Mouse (Mus musculus) CD4-positive, CD25-positive, alpha-beta regulatory T cell, adult 4 months (primary cell): Measurements from ENCODE around the gene Ptma. TPM values are rescaled to one million over a fixed set of nuclear protein-coding genes. Genes with fewer than 3 reads are reported as not detected.
"Not testable (repeated sequence)": the region's sequence is repeated elsewhere in the genome, so short reads cannot be mapped to it uniquely, and the experiment has no call there.

Source experiments
- ATAC-seq: one replicate; pipeline ENCODE4 v1.8.0; 2017
- polyA plus RNA-seq, 2 experiments: library from polyadenylated mRNA; unstranded; fragments of 100-300 nt; shearing (Covaris generic); gene quantifications; one replicate each; pipeline ENCODE4 v1.2.1; 2017

The Ptma gene
- polyA plus RNA-seq: 1,000 to 10,000 TPM; 2,790 to 2,877 TPM

DNA sequence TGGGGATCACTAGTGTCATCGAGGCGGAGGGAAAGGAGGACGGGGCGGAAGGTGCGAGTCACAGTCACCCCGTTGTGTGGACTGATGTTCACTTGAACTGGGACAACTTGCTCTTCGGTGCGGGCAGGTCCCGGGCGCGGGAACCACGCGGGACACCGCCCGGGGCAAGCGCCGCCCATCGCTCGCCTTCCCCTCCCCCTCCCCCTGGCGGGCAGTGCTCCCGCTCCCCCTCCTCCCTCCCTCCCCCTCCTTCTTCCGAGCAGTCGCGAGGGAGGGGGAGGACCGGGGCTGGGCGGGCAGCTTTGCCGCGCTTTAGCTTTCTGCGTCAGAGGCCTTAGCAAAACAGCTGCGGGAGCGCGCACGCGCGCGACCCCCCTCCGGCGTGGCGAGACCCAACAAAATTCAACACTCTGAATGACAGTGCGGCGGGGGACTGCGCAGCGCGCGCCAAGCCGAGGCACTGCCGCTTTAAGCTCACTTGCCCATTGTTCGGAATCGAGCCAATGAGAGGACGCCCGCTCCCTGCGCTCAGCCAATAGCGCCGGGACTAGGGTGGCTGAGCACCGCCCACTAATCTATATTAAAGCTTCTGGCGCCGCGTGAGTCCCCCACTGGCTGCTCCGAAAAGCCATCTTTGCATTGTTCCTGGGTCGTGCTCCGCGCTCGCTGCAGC, at the start of gene Ptma:
Gene Ptma (plus strand): TSS at position 611 of the 673 bp plus-strand sequence.
- ATAC-seq: peak; percentile 75

DNA sequence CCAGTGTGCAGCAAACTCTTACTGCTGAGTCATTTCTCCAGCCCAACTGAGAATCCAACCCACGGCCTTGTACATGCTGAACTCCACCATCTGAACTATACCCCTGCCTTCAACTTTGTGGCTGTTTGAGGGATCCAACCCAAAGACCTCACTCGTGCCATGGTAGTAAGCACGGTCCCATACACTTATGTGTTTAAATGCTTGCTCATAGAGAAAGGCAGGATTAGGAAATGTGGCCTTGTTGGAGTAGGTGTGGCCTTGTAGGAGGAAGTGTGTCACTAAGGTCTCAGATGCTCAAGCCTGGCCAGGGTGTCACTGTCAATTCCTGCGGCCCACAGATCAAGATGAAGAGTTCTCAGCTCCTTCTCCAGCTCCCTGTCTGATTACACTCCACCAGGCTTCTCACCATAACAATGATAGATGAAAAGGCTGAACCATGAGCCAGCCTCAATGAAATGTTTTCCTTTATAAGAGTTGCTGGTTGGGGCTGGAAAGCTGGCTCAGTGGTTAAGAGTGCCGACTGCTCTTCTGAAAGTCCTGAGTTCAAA, 48.7 kb upstream of the Ptma start:
- ATAC-seq: no peak

DNA sequence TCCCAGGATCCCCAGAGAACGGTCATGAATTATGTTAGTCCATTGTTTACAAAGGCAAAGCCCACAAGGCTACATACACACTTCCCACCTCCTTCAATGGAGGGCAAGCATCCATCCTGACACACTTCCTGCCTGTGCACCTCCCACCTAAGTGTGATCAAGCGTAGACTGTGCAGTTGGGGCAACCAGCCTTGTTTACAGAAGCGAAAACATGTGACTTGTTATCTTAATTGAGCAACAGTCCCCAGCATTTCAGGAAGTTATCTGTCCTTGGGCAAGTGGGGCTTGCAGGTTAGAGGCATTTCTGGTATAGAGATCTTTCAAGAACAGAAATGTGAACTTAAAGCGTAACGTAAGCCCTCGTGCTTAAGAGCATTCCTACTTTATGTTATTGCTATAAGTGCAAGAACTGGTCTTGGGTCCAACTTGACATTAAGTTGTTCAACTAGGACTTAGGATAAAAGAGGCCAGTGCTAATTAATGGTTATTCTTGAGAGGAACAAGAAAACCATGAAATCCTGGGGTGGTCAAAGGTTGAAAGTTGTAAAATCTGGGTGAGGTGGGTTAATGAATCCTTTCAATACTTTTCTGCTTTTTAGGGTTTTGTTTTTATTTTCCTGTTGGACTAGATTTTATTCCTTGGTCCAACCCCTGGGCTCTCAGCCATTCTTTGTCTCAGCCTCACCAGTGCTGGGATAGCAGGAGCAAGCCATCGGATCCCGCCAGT, 47.3 kb upstream of the Ptma start:
- ATAC-seq: no peak

DNA sequence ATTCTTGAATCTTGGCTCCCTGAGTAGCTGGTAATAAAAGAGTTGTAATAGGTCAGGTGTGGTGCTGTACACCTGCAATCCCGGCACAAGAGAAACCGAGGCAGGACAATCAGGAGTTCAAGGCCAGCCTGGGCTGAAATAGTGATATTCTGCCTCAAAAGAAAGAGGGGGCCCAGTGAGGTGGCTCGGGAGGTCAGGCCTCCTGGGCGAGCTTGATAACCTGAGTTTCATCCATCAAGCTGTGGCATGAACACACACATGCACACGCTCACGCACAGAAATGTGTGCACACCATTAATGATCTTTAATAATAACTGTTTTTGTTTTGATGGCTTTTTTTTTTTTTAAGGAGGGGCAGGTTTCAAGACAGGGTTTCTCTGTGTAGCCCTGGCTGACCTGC, 46.2 kb upstream of the Ptma start:
- no peak for ATAC-seq

DNA sequence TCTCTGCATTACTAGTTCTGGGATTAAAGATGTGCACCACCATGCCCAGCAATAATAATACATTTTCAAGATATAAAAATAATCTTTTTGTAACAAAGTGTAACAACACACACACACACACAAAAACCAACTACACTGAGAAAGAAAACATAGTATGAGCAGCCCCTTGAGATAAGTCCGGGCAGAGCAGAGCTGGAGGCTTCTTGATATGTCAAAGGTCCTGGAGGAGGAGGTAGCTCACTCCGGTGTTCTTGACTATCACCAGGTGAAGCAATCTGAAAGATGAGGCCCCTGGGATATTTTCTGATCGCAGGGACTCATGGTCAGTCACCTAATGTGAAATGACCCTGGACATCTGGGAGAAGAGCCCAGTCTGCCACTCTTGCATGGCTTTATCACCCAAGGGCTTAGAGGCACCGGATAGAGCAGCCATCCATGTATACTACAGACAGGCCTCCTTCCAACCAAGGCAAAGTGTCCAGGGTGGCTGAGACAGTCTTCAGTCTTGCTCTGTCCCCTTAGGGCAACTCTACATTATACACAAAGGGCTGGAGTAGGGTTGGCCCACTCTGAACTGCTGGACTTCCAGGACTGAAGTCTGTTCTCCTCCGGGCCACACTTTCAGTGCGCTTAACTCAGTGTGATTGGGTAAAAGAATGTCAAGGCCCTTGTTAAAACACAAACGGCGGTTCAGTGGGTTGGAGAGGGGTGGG, 45.6 kb upstream of the Ptma start:
- ATAC-seq: no peak

DNA sequence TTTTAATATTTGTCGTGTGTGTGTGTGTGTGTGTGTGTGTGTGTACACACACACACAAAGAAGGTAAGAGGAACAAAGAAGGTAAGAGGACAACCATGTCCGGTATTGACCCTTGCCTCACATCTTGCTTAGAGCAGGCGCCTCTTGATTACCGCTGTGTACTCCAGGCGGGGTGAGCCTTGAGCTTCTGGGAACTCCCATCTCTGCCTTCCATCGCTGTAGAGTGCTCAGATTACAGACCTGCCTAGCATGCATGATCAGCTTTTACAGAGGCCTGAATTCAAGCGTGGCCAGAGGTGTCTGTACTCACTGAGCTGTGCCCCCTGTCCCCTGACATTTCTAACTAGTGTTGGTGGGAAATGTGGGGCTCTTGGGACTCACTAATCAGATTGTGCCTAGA, 45.1 kb upstream of the Ptma start:
- no peak for ATAC-seq

DNA sequence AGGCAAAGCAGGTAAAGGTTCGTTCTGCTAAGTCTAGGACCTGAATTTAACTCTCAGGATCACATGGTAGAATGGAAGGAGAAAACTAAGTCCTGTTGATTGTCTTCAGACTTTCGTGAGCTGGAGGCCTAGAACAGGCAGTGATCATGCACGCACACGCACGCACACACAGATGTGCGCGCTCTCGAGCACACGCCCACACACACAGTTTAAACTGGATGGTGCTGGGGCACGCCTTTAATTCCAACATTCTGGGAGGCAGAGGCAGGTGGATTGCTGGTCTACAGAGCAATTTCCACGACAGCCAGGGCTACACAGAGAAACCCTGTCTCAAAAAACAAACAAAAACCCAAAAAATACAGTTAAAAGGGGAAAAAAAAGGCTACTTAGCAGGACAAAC, 44.2 kb upstream of the Ptma start:
- no peak for ATAC-seq

DNA sequence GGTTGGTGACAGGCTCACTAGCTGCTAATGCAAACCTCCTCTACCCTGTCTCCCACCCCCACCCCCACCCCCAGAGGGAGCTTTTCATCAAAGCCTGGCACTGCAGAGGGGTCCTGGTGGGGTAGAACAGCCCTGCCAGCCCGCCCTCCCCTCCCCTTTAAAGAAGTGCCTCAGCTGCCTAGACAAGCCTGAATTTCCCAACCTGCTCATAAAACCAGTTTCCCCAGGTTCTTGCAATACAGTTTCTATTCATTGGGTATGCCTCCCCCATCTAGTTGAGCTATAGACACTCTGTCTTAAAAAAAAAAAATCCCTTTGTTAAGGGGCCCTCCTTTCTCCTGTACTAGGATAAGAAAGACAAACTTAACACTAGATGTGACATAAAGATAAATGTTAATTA, 43.8 kb upstream of the Ptma start:
- ATAC-seq: no peak

DNA sequence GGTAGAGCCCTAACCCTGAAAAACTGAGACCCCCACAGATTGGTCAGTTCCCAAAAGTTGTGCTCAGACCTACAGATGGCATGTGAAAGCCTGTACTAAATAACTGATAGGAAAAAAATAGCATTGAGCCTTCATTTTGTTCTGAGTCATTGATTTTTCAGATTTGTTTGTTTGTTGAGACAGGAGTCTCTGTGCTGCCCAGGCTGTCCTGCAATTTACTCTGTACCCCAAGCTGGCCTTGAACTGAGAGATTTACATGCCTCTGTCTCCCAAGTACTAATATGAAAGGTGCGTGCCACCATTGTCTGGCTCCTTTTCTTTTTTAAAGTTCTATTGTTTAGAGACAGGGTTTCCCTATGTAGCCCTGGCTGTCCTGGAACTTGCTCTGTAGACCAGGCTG, 41.2 kb upstream of the Ptma start:
- no peak for ATAC-seq

DNA sequence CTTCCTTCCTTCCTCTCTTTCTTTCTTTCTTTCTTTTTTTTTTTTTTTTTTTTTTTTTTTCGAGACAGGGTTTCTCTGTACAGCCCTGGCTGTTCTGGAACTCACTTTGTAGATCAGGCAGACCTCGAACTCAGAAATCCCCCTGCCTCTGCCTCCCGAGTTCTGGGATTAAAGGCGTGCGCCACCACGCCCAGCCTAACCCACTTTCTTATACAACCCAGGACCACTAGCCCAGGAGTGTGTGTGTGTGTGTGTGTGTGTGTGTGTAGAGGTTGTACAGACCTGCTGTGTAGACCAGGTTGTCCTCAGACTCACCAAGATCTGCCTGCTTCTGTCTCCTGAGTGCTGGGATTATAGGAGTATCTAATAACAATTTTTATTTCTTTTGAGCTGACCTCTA, 40.7 kb upstream of the Ptma start:
- not testable (repeated sequence) for ATAC-seq

DNA sequence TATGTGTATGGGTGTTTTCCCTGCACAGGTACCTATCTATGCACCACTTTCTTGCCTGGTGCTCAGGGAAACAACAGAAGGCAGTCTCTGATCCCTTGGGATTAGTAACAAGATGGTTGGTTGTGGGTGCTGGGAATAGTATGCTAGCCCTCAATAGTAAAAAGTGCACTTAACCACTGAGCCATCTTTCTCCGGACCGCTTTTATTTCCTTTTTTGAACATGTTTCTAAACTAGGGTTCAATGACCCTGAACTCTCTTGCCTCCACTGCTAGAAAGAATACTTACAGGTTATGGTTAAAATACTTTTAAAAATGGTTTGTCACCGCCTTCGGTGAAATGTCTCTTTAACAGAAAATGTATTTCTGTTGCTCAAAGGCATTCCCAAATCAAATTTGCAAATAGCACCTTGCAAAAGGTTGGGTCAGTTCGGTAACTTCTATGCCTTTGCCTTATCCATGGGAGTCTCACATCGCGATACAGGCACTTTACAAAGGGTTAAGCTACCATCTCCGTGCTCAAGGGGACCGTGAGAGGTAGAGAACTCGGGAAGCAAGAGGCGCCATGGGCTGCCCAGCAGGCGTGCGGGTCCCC, 39.7 kb upstream of the Ptma start:
- ATAC-seq: peak; percentile 11

DNA sequence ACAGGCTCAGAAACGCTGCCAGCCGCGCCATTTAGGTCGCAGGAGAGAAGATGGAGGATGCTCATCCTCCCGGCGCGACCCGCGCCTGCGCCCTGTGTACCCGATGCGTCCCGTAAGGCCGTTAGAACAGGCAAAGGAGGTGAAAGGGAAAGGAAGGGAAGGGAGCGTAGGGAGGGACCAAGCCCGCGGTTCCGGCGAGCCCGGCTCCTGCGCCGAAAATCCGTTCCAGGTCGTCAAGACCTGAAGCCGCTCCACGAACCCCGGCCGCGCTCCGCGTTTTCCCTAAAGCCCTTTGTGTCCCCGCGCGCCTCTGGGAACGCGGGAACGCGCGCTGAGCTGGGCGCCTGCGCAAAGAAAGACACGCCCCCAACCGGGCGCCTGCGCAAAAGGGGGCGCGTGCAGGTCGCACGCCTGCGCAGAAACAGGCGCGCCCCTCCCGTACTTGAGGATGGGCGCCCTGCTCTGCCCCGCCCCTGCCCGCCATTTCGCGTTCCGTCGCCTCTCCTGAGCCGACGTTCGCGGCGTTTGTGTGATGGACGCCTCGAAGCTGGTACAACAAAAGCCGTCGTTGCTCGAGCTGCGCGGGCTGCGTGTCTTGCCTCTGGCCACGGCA, 39.1 kb upstream of the Ptma start:
- ATAC-seq: peak; percentile 87

DNA sequence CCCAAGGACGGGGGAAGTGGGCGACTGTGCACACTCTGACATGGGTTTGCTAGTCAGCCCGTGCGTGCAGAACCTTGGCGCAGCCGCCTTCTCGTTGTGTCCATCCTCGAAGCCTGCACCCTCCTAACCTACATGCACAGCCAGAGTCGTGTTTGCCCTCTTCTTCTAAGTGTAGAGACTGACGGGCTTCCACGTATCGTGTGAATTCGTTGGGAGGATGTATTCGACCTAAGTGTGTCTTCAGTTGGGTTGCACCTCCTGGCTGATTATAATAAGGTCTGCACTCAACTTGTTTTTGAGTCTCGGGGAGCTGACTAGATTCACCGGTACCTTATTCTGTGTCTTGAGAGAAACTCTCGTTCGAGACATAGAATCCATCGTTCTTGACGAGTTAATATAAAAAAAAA, 38.6 kb upstream of the Ptma start:
- peak; percentile 27 for ATAC-seq

DNA sequence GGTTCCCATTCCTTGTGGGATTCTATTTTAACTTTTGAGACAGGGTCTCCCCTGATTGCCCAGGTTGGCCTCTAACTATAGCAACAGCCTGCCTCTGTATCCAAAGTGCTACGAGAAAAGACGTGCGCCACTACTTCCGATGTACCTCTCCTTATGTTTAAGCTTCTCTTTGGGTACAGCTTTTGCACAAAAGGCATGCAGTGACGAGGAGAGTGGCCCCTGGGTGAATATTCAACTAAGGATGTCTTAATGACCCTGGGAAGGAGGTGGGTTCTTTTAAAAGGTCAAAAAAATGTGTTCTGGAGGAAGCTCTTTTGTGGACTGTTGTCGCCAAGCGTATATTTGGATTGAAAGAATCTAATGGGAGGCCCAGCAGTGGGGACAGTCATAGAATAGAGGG, 38.2 kb upstream of the Ptma start:
- ATAC-seq: no peak

DNA sequence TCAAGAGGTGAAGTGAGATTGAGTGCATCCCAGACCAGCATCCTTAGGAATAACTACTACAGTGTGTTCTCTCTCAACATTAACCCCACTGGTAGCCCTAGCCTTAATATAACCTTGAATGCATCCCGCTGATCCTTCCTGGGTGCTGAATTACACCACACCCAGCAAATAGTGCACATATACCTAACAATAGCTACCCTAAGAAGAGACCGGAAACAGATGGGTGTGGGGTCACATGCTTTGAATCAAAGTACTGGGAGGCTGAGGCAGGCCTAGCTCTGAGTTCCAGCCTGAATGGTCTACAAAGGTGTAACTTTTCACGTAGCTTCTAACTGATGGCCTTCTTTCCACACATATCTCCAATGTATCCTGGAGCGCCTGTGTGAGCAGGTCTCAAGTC, 37.8 kb upstream of the Ptma start:
- ATAC-seq: no peak

DNA sequence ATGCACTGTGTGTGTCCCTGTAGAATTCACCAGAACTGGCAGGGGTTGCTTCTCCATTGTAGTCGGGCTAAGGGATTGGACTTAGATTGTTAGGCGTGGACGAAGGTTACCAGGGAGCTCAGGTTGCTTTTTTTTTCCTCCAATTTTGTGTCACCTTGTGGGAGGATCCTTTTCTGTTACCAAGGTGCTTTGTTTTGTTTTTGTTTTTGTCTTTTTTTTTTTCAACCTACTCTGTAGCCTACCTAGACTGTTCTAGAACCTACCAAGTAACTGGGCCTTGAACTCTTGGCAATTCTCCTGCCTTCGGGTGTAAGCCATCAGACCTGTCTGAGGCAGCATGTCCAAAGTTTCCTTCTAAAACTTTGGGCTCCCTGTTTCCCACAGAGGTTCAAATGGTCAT, 36.6 kb upstream of the Ptma start:
- no peak for ATAC-seq

DNA sequence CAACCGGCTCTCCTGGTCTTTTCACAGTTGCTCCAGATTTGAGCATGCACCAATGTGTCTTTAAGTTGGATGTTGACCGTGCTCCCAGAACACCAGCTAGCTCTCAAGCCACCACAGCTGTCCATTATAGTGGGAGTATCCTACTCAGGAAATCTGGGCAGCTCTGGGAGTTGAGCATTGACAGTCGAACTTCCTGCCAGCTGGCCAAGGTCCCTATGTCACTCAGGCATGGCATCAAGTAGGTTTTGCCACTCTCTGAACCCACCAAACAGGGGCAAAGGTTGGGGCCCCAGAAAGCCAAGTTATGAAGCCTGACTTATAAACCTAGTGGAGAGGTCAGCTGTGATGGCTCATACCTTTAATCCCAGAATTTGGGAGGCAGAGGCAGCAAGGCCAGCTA, 35.8 kb upstream of the Ptma start:
- ATAC-seq: no peak

DNA sequence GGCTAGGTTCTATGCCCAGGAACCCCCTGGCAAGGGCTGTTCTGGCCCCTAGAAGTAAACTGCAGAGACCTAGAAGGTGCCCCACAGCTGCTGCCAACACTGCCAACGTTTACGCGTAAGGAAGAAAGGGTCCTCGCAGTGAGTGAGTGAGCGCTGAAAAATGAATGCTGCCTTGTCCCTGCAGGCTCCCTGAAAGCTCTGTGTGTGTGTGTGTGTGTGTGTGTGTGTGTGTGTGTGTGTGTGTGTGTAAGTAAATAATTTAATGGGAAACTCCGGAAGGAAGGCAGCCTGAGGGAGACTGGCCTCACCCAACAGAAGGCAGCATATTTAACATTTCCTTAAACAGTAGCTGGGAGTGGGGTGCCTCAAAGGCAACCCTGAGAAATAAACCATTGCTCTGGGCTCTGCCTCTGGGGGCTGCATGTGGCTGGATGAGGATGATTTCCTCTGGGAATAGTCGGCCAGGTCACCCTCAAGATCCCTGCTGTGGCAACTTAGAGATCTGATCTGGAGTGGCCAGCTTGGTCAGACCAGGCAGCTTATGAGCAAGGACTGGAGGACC, 34.9 kb upstream of the Ptma start:
- ATAC-seq: no peak

DNA sequence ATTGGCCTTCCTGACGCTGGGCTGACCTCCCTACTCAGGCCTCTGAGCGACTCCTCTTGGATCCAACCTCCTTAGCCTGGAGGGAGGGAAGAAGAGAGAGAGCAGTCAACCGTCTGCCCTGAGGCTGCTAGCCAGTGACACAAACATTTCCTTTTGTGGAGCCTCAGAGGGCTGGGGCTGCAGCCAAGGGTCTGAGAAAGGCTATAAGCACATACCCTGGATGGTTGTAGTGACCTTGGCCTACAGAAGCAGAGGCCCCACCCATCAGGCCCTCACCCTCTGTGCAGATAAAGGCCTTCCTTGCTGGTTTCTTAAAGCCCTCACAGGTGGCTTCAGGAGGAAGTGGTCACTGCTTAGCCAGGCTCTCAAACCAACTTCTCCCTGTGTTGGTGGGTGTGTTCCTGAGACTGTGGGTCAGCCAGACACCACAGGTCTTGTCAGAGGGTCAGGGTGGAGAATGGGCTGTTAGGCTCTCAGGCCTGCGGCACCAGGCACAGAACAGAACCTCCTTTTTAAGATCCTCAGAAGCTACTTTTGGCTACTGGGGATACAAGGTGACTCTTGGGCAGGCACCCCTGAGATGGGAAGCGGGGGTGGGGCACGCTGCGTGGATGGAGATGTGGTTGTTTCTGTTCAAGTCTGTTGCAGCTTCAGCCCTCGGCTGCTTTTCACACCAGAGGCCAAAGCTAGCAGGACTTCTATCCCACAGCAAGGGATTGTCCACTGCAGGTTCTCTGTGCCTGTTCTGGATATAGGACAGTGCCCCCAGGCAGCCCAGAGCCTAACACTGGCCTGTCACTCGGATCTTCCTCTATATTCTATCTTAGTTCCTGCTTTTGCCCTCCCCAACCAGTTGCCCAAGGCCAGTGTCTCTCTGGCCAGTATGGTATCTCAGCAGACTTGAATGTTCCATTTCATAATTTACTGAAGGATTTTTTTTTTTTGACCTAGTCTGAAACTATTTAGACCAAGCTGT, 34.1 kb upstream of the Ptma start:
- ATAC-seq: no peak

DNA sequence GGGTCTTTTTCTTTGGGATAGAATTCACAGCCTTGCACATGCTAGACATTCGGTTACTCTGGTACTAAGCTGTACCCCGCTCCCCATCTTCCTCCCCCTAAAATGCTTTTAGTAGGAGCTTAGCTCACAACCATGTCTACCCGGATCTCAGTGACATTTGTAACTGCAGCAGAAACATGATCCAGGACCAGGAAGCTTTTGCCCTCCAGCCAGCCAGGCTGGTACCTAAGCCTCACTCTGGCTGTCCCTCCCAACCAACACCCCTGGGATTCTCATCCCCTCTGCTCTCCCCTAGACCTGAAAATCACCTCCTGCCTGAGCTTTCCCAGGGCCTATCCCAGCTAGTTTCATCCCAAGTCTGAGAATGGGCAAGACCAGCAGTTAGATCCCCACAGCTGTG, 32.7 kb upstream of the Ptma start:
- ATAC-seq: no peak

DNA sequence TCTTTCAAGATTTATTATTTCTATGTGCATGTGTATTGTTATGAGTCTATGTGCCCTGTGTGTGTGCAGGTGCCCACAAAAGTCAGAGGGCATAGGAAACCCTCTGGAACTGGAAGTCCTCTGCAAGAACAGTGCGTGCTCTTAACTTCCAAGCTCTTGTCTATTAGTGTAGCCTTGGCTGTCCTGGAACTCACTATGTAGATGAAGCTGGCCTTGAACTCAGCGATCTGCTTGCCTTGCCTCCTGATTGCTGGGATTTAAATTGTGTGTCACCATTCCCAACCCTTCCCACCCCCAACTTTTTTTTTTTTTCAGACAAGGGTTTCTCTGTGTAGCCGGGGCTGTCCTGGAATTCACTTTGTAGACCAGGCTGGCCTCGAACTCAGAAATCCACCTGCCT, 30.2 kb upstream of the Ptma start:
- ATAC-seq: no peak
